Mouse (Mus musculus) mammary gland, adult 2 months (tissue): ENCODE results near the gene H2al1n. TPM values are rescaled to one million over a fixed set of nuclear protein-coding genes. Genes with fewer than 3 reads are reported as not detected.

ENCODE experiments used
- polyA plus RNA-seq: library from polyadenylated mRNA; depleted of rRNA; stranded (reverse); fragments of >200 nt; gene quantifications from 2 replicates; pipeline ENCODE4 v1.2.3, GENCODE M21; 2012; ENCODE audit warnings: low replicate concordance; rRNA removed

H2al1n gene
- not detected in 2 replicates for polyA plus RNA-seq

DNA sequence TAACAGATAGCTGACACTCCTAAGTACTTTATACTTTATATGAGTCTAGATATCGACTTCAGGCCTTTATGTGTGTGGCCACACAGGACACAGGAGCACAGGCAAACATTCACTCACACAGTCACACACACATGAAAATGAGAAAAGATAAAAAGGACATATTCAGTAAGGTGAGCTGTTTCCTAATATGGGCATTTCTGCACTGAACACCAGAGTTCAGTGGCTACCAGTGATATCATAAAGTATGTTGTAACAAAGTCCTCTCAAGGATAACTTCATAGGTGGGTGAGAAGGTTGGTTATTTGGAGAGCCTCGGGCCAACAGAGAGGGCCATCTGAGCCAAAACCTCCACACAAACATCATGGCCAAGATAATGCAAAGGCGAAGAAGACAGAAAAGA lies at the start of gene H2al1n:
Gene H2al1n (plus strand): TSS at position 301 of the 400 bp plus-strand sequence.

